Mouse (Mus musculus): Measurements from ENCODE around the gene Gm45837.

Gene Gm45837

GRCm38 (mm10) chr7:101410267-101410936 lies at the start of gene Gm45837:
Gm45837 (plus strand) TSS chr7:101410886.
- no peak for DNase-seq

- DNase-seq = no peak
Measured at GRCm38 (mm10) chr7:101361021-101361420, 49.7 kb upstream of the Gm45837 start.

DNA sequence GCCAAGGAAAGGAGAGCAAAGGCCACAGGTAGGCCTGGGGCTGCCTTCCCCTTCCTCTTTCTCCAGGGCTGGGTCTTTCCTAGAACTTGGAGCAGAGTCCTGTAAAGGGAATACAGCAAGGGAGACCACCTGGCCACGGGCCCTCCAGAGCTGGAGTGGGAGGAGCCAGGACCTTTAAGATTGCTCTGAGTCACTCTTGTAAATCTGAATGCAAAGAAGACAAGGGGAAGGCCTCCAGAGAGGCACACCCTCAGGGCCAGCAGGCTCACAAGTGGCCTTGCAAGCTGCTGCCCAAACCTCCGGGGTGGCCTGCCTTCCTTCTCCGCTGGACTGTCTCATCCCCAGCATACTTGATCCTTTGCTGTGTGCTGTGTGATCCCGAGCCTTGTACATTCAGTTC lies 48.9 kb upstream of the Gm45837 start:
- no peak for DNase-seq

DNA sequence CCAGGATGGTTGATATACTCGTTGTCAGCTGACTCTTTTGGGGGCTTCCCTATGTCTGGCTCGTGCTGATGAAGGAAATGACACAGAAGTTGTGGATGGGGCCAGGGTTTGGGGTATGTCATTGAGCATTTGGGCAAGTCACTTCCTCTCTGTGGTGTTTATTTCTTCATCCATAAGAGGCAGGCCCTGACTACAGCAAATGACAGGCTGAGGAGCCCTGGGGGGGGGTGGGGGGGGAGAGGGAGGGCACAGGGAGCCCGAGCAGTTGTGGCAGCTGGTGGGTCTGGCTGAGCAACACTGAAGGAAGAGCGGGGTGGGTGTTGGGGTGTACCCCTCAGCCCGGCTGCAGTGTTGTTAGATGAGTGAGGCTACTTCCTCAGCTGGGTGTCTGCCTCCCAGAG lies 47.9 kb upstream of the Gm45837 start:
- no peak for DNase-seq

DNA sequence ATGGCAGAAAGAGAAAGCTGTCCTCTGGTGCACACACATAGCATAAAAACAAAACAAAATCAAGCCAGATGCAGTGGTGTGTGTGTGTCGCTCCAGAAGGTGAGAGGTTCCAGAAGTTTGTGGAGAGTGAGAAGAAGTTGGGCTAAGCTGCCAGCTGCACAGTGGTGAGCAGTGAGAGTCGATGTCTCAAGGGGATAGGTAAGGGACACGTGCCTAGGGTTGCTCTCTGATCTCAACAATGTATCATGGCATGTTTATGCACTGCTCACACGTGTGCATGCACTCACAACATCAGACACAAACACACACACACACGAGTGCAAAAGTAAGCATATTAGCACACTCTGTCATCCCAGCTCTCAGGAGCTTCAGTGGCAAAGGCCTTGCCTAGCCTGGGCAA lies 46.8 kb upstream of the Gm45837 start:
- no peak for DNase-seq

GRCm38 (mm10) chr7:101367901-101368852 lies 42.5 kb upstream of the Gm45837 start:
- no peak for DNase-seq

GRCm38 (mm10) chr7:101369666-101370065 lies 41.0 kb upstream of the Gm45837 start:
- no peak for DNase-seq

GRCm38 (mm10) chr7:101373082-101373481 lies 37.6 kb upstream of the Gm45837 start:
- no peak for DNase-seq

DNA sequence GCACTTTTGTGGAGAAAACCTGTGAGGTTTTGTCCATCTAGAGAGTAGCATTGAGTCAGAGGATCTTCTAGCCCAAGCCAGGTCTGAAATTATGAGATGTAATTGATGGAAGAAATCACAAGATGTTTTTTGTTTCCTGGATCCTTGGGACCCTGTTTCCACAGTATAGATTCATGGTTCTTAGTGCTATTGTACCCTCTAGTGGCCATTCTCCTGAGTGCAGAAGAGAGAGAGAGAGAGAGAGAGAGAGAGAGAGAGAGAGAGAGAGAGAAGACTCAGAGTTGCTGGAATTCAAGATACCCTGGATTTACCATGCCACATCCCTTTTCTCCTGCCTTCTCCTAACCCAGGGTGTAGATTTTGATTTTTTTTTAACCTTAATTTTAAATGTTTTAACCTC lies 36.5 kb upstream of the Gm45837 start:
- no peak for DNase-seq

- DNase-seq = no peak
Measured at GRCm38 (mm10) chr7:101376701-101377340, 33.9 kb upstream of the Gm45837 start.

DNA sequence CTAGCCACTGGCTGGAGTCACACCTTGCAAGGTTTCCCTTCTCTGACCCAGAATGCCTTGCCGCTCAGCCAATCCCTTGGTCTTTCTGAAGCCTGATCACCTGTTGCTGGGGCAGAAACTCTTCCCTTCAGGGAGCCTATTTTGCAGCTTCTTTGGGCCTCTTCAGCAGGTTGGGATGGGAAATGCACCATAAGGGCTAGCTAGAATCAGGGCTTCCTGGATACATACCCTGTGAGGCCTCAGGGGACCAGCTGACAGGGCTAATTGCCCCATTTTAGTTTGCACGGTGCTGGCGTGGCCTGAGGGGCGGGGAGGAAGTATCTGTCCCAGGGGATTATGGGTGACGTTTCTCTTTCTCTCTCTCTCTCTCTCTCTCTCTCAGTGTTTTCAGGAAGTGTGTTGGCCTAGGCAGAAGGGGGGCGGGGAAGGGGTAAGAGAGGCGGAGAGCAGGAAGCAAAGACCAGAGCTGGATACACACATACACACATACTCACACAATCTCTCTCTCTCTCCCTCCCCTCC lies 32.9 kb upstream of the Gm45837 start:
- DNase-seq = no peak

DNA sequence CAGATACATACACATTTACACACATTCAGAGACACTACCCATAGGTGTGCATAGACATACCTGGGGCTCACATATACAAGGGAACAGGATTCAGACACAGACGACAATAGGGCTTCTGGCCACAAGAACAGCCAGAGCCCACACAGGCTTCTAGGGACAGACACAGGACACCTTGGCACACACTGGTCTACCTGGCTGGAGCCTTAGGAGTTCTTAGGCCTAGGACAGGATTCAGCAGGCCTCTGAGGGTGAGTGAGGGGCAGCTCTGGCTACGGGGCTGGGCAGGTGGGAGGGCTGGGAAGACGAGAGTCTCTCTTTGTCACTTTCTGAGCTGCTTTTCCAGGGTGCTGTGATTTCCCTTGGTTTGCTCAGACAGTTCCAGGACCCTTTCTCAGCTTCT lies 32.4 kb upstream of the Gm45837 start:
- DNase-seq = no peak

GRCm38 (mm10) chr7:101378796-101379465 lies 31.8 kb upstream of the Gm45837 start:
- DNase-seq = no peak

- no peak for DNase-seq
Measured at GRCm38 (mm10) chr7:101379732-101380131, 31.0 kb upstream of the Gm45837 start.

DNA sequence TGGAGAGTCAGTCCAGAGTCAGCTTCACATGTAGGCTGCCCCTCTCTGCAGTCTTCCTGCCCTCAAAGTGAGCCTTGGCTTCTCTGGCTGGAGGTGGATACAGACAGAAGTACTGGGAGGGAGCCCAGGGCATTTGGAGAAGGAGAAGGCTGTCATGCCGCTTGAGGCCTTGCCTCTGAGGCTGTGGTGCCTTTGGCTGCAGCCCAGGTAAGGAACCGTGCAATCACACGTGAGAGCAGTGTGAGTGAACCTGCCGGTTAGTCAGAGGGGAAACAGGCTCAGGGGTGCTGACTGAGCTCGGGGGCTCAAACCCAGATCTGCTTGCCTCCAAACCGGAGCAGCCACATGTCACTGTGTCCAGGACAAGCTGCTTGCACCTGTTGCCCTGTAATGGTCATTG lies 29.2 kb upstream of the Gm45837 start:
- DNase-seq = no peak

DNA sequence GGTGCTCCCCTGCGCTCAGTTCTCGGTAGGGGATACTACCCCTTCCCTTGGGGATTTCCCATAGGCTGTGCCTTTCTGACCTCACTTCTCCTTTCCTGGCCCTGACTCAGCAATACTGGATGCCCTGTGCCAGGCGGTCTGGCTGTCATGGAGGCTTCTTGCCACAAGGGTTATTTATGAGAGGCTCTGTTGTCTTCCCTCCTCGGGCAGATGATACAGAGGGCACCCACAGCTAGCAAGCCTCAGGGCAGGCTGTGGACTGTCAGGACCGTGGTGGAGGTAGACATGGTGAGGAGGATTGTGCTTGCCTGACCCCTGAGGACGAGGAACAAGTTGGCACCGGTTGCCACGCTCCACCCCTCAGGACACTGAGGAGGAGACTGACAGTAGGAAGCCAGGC lies 28.3 kb upstream of the Gm45837 start:
- no peak for DNase-seq

- DNase-seq = no peak
Measured at GRCm38 (mm10) chr7:101383756-101384155, 26.9 kb upstream of the Gm45837 start.

GRCm38 (mm10) chr7:101384931-101385330 lies 25.8 kb upstream of the Gm45837 start:
- DNase-seq = no peak

DNA sequence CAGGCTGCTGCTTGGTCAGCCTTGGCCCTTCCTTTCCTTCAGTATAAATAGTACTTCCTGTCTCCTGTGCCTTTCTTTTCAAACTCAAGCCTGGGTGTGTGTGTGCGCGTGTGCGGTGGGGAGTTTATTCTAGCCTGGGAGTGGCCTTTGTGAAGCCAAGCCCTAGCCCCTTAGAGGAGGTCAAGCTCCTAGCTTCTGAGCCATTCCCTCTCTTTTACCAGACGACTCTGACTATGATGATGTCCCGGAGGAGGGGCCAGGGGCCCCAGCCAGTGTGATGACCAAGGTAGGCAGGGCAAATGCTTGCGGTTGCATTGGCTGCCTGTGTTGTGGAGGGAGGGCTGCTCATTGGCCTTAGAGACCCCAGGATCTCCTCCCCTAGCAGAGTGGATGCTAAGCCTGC lies 25.4 kb upstream of the Gm45837 start:
- DNase-seq = no peak

GRCm38 (mm10) chr7:101385866-101386452 lies 24.7 kb upstream of the Gm45837 start:
- DNase-seq = no peak

DNA sequence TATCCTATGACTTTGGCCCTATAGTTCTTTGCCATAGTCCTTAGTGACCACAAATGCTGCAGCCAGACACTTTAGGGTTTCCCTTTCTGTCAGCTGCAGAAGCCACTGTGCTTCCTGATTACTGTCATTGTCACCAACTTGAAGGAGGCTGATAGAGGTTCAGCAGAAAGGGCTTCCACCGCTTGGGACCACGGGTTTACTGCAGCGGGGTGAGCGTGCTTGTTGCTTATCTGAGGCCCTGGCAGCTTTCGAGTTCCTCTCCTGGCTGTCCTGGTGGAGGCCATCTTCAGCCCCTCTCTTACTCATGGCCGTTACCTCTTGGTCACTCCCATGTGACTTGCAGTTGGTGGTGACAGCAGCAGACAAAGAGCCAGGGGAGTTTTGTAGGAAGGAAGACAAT lies 21.4 kb upstream of the Gm45837 start:
- DNase-seq = no peak

- DNase-seq = no peak
Measured at GRCm38 (mm10) chr7:101391909-101392479, 18.7 kb upstream of the Gm45837 start.

All from right cerebral cortex, postnatal 14 days (tissue).